Comparison of ENCODE assay signal across 9 mouse cellular contexts in the genomic region with DNA sequence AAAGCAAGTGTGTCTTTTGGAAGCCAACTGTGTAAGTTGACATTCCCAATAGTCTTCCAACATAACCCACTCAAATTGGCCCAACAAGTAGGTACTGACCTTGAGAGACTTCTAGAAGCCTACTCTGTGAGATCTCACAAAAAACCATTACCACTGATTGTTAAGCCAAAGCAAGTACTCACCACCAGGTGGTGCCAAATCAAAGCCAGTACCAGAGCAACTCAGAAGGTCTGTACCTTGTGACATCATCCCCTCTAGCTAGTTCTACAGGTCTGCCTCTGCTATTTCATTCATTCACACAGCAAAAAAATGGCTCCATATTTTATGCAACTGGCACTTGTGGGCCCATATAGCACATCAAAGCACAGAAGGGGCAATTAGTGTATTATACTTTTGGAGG. TPM values are rescaled to one million over a fixed set of nuclear protein-coding genes. Genes with fewer than 3 reads are reported as not detected.
DNase-seq lines count a peak whose midpoint lies in the region; TF ChIP-seq lines count a peak whose summit lies in the region.
"Had no signal": no experiment of that assay in that cellular context is flagged by ENCODE, and none has a peak within 500 bp of the region (broad histone marks: within the 10 kb centered on the region; RNA-seq: fewer than 3 reads in every experiment).

No protein-coding gene starts in this region.

- peak; percentile 23 to 35 for DNase-seq in left cerebral cortex, adult 18-20 months (ENCODE audit: low spot score in 2 of 2)
- no peak for DNase-seq in left cerebral cortex, adult 8-10 months (ENCODE audit: low spot score in 2 of 2)
- peak; percentile 54 for DNase-seq in MEL (ENCODE audit: low read depth, low spot score)
- peak; percentile 59 for DNase-seq in c-Kit-positive CD71-positive TER-119-positive erythroid progenitor cells, embryonic 14.5 days (ENCODE audit: low spot score)
- peak; percentile 39 for DNase-seq in gastrocnemius, postnatal 14 days
- peak; percentile 69 for DNase-seq in layer of hippocampus, adult 11-12 months (ENCODE audit: low spot score)
- DNase-seq in mesoderm, embryonic 11.5 days (ENCODE audit: low read depth, low spot score) = peak; percentile 42
- DNase-seq in thymus, postnatal 10 days (ENCODE audit: low spot score in 2 of 2) = peak; percentile 46 to 73

- H3K79me2 ChIP-seq in MEL (ENCODE audit: control insufficient read depth, insufficient read depth, low read length, poor library complexity) = peaks cover 1% of the 10 kb centered on the region; the same call in 1 of the 2 replicates

- TF ChIP-seq POLR2A in MEL (IDR thresholded peaks at IDR 0.05; ENCODE audit: control insufficient read depth in 1 of 2, insufficient read depth in 1 of 2, low read depth in 1 of 2, low read length in 2 of 2, poor library complexity in 1 of 2) = no peak

- no peak overlapping the region for H3K27ac ChIP-seq in MEL (ENCODE audit: control insufficient read depth, low read depth, low read length)
- H3K27ac ChIP-seq: macrophage had no signal

- TF ChIP-seq RAD21 in MEL (IDR thresholded peaks at IDR 0.05; ENCODE audit: low read depth, low read length) = peak; percentile 36

- no peak overlapping the region for H3K4me3 ChIP-seq in MEL (ENCODE audit: control insufficient read depth in 1 of 2, insufficient read depth in 1 of 2, low read depth in 2 of 2, low read length in 2 of 2)

- no peaks in the 10 kb centered on the region for H3K36me3 ChIP-seq in MEL (ENCODE audit: control insufficient read depth in 1 of 2, insufficient read depth in 2 of 2, low read length in 2 of 2)

- H3K4me1 ChIP-seq in MEL (ENCODE audit: control insufficient read depth in 1 of 2, insufficient read depth in 2 of 2, low read length in 2 of 2) = no peaks in the 10 kb centered on the region

- no peaks in the 10 kb centered on the region for H3K9me3 ChIP-seq in MEL (replicated peaks; ENCODE audit: insufficient read depth, low read length)

- no peaks in the 10 kb centered on the region for H3K27me3 ChIP-seq in MEL (ENCODE audit: control insufficient read depth in 1 of 2, insufficient read depth in 2 of 2, low read length in 2 of 2)

- TF ChIP-seq CTCF in MEL (IDR thresholded peaks at IDR 0.05 in 2 of 3, conservative IDR thresholded peaks at IDR 0.05 in 1 of 3; ENCODE audit: control insufficient read depth in 1 of 3, insufficient read depth in 1 of 3, low read depth in 2 of 3, low read length in 3 of 3, poor library complexity in 1 of 3, severe bottlenecking in 1 of 3) = peak; percentile 42 to 58 (median 53)

- intact Hi-C loops in gastrocnemius, postnatal 14 days (cut with DNase I; ENCODE audit: low total_unique reads) = loop anchor here (2.0 kb wide), 1 partner anchor 112 kb away; no protein-coding TSS in a partner anchor

- H3K9ac ChIP-seq in MEL (ENCODE audit: control insufficient read depth, low read depth, low read length, poor library complexity, severe bottlenecking) = no peak overlapping the region

- no peak for TF ChIP-seq EP300 in MEL (IDR thresholded peaks at IDR 0.05; ENCODE audit: low read depth in 1 of 2, low read length in 2 of 2)

TF ChIP-seq in MEL, 35 proteins besides CTCF, POLR2A, EP300 and RAD21:
- TF ChIP-seq ZMIZ1 (IDR thresholded peaks at IDR 0.05; ENCODE audit: low read depth, low read length) = no peak
- TF ChIP-seq SMC3 (IDR thresholded peaks at IDR 0.05; ENCODE audit: low read depth, low read length) = peak; percentile 49

RNA-seq across cellular contexts. Expression of gene Ola1, which starts 51.6 kb away (rescaled TPM):
- total RNA-seq in left cerebral cortex, adult 18-20 months (2021) = 100 to 1,000 TPM; 100 to 106 TPM
- total RNA-seq in left cerebral cortex, adult 8-10 months (2022) = 100 to 1,000 TPM in 3 of 4 experiments, 10 to 100 TPM in 1; 88.6 to 104 (median 102) TPM
- total RNA-seq in MEL (2012; rRNA removed) = 69.7 and 75.8 TPM in 2 replicates
- polyA plus RNA-seq in MEL (2012; ENCODE audit: insufficient read depth in 1 of 2, insufficient read length in 2 of 2, low read depth in 1 of 2, low replicate concordance in 2 of 2, missing spikeins in 1 of 2) = 10 to 100 TPM in 1 of 2 experiments, not detected in 1; 86.0 TPM
- total RNA-seq in gastrocnemius, postnatal 14 days (2021) = 10 to 100 TPM; 97.2 to 98.5 TPM

Comparison
In these comparisons a context has a peak if more than half of its experiments do, and no peak if none do; other contexts are left out.
1. DNase-seq: peak in left cerebral cortex, adult 18-20 months (2 of 2), MEL (single experiment), c-Kit-positive CD71-positive TER-119-positive erythroid progenitor cells, embryonic 14.5 days (single experiment), gastrocnemius, postnatal 14 days (single experiment), layer of hippocampus, adult 11-12 months (single experiment), mesoderm, embryonic 11.5 days (single experiment) and thymus, postnatal 10 days (2 of 2); none in left cerebral cortex, adult 8-10 months (0 of 2).